Mouse (Mus musculus): ENCODE measurements at regions not wholly inside any gene's neighbourhood (a gene's known extent, or its start where the extent isn't known, plus 50 kb on each side); places are given as distances from the start of the nearest gene placed in this dataset.

- no peak for ATAC-seq (replicated peaks)
Observed at GRCm38 (mm10) chr11:64208306-64208705, 129.0 kb upstream of the Cox10 start.

DNA sequence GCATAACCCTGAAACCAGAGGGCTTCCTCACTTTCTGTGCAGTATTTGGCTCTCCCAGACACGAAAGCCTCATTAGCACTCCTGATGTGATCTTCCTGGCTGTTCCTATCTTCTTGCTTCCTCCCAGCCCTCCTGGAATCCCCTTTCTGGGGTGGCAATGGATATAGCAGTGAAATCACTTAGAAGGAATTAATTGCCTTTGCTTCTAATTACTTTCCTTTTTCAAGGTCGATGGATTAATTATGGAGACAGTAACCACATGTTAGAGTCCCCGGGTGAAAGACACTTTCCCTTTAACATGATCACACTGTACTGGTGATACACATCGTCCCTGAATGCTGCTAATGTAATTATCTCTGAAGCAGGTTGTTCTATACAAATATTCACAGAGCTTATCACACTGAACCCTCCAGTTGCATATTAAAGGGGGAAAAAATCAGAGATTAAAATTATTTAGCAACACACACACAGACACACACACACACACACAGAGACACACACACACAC, 128.1 kb upstream of the Cox10 start:
- no peaks in the 10 kb centered on the region for H3K36me3 ChIP-seq (replicated peaks)
- H3K4me1 ChIP-seq, result no peaks in the 10 kb centered on the region
- no peak overlapping the region for H3K4me3 ChIP-seq
- H3K27me3 ChIP-seq (replicated peaks), result no peaks in the 10 kb centered on the region; the same call in 1 of the 2 replicates
- no peak overlapping the region for H3K4me2 ChIP-seq
- H3K9me3 ChIP-seq, result no peaks in the 10 kb centered on the region
- H3K27ac ChIP-seq, result no peak overlapping the region
- no peak overlapping the region for H3K9ac ChIP-seq
- 51% methylated on average over 4 of the region's 4 CpGs for WGBS
- no peak for ATAC-seq (replicated peaks)

More at GRCm38 (mm10) chr11:64208306-64208705, 129.0 kb upstream of the Cox10 start:
- Histone ChIP-seq H3K4me2 (no peak overlapping the region), H3K4me1 (no peaks in the 10 kb centered on the region), H3K36me3 (replicated peaks) (no peaks in the 10 kb centered on the region), H3K4me3 (no peak overlapping the region), H3K27me3 (replicated peaks) (no peaks in the 10 kb centered on the region; the same call in 1 of the 2 replicates), H3K27ac (no peak overlapping the region), H3K9me3 (no peaks in the 10 kb centered on the region), H3K9ac (no peak overlapping the region)
- 49% methylated on average over 2 of the region's 2 CpGs for WGBS

DNA sequence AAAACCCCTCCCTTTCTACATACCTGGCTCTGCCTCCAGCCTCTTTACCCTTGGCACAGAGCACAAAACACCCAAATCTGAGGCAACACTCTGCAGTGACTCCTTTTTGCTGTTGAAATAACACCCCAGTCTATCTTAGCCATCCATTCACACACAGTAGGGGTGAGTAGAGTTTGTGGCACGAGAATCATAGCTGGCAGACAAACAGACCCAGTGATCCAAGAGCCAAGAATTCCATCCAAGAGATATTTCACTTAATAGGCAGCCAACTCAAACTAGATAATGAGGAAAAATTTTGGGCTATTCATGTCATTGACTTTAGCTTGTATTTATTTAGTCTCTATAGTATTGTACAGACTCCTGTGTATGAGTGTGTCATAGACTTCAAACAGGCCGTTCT, 126.9 kb upstream of the Cox10 start:
- no peak for ATAC-seq (replicated peaks)
- WGBS, result 76% methylated on average over 2 of the region's 2 CpGs
- Histone ChIP-seq H3K9ac (no peak overlapping the region), H3K9me3 (no peaks in the 10 kb centered on the region), H3K27ac (no peak overlapping the region), H3K4me3 (no peak overlapping the region), H3K36me3 (replicated peaks) (no peaks in the 10 kb centered on the region), H3K27me3 (replicated peaks) (no peaks in the 10 kb centered on the region; the same call in 1 of the 2 replicates), H3K4me1 (no peaks in the 10 kb centered on the region), H3K4me2 (no peak overlapping the region)

DNA sequence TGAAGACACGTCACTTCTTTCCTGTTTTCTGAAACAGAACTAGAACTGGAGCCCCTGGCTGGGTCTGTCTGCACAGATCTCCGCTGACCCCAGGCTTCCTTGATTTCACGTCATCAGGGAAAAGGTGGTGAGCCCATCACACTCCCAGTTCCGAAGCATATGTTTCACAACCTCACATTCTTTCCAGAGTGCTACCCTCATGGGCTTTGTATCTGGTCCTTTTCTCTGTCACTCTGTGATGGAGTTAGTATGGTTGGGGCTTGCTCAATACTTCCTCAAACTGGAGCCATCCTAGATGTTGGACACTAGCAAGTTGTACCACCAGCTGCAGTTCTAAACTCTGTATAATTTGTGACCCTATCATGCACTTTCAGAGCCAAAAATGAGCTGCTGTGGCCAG, 125.8 kb upstream of the Cox10 start:
- H3K9me3 ChIP-seq, result no peaks in the 10 kb centered on the region
- ATAC-seq (replicated peaks), result no peak

GRCm38 (mm10) chr11:64204305-64204704, 125.0 kb upstream of the Cox10 start:
- WGBS, result 74% methylated on average over 7 of the region's 7 CpGs
- Histone ChIP-seq H3K4me1 (no peaks in the 10 kb centered on the region), H3K27ac (no peak overlapping the region), H3K27me3 (replicated peaks) (no peaks in the 10 kb centered on the region; the same call in 1 of the 2 replicates), H3K9me3 (no peaks in the 10 kb centered on the region), H3K4me2 (no peak overlapping the region), H3K4me3 (no peak overlapping the region), H3K9ac (no peak overlapping the region), H3K36me3 (replicated peaks) (no peaks in the 10 kb centered on the region)
- ATAC-seq (replicated peaks), result no peak

More for the DNA sequence above, 125.8 kb upstream of the Cox10 start:
- 82% methylated on average over 4 of the region's 4 CpGs for WGBS
- Histone ChIP-seq H3K27me3 (replicated peaks) (no peaks in the 10 kb centered on the region; the same call in 1 of the 2 replicates), H3K27ac (no peak overlapping the region), H3K9ac (no peak overlapping the region), H3K4me2 (no peak overlapping the region), H3K36me3 (replicated peaks) (no peaks in the 10 kb centered on the region), H3K4me1 (no peaks in the 10 kb centered on the region), H3K4me3 (no peak overlapping the region)

DNA sequence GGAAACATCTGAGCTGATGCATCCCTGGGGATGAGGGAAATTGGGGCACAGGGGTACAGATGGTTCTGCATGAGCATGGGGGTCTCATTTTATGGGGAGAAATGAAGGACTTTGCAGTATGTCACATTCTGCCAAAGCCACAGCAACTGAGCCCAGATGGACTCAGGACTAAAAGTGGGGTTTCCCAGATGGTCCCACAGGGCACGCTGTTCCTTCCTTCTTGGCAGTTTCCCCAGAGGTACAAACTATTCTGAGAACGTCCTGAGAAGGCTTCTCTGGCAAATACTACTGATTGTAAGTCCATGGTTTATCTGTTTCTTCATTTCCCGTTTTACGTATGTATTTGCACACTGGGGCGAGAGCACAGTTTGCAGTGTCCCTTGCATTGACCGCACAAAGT, 121.6 kb upstream of the Cox10 start:
- Histone ChIP-seq H3K9ac (no peak overlapping the region), H3K27ac (no peak overlapping the region), H3K4me3 (no peak overlapping the region), H3K27me3 (replicated peaks) (no peaks in the 10 kb centered on the region), H3K4me2 (no peak overlapping the region), H3K9me3 (no peaks in the 10 kb centered on the region), H3K4me1 (no peaks in the 10 kb centered on the region), H3K36me3 (replicated peaks) (no peaks in the 10 kb centered on the region)
- ATAC-seq (replicated peaks), result no peak
- 89% methylated on average over 6 of the region's 6 CpGs for WGBS

DNA sequence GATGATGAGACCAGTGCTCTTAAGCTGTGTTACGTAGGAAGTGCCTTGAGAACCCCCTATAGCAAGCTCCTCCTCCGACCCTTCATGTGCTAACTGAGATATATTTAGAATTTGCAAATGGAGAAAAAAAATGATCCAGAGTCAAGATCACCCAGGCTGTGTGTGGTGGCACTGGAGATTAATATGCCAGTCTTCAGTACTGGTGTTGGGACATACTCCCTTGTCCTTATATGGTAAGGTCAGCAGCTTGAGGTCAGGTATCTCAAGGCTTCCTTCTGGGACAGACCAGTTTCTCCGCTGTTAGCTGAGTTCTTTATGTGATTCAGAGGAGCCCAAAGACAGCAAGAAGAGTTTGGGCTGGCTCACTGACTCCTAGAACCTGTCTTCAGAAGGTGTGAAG, 116.0 kb upstream of the Cox10 start:
- Histone ChIP-seq H3K27me3 (replicated peaks) (no peaks in the 10 kb centered on the region), H3K4me1 (0 out of 2 replicates have a peak, but pooled peaks cover 8% of the 10 kb centered on the region), H3K9ac (no peak overlapping the region), H3K9me3 (no peaks in the 10 kb centered on the region), H3K27ac (no peak overlapping the region), H3K4me2 (no peak overlapping the region), H3K36me3 (replicated peaks) (no peaks in the 10 kb centered on the region), H3K4me3 (no peak overlapping the region)
- 95% methylated on average over 3 of the region's 3 CpGs for WGBS
- no peak for ATAC-seq (replicated peaks)

DNA sequence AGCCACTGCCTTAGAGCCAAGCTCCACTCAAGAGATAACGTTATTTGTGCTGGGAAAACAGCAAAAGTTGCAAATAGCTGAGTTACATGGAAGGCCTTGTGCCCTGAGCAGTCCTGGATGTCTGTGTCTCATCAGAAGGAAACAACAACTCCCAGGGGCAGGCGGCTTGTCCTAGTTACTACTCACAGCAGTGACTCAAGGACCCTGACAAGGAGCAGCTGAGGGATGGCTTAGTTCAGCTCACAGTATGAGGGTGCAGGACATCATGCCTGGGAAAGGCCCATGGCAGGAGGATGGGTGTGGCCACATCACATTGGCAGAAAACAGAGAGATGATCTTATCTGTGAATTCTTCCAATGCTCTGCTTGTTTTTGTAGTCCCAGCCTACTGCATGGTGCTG, 109.4 kb upstream of the Cox10 start:
- Histone ChIP-seq H3K4me1 (0 out of 2 replicates have a peak, but pooled peaks cover 8% of the 10 kb centered on the region), H3K9ac (no peak overlapping the region), H3K36me3 (replicated peaks) (no peaks in the 10 kb centered on the region), H3K4me2 (no peak overlapping the region), H3K4me3 (no peak overlapping the region), H3K9me3 (no peaks in the 10 kb centered on the region), H3K27ac (no peak overlapping the region), H3K27me3 (replicated peaks) (no peaks in the 10 kb centered on the region)
- ATAC-seq (replicated peaks), result no peak
- WGBS, result 79% methylated on average over 2 of the region's 2 CpGs

DNA sequence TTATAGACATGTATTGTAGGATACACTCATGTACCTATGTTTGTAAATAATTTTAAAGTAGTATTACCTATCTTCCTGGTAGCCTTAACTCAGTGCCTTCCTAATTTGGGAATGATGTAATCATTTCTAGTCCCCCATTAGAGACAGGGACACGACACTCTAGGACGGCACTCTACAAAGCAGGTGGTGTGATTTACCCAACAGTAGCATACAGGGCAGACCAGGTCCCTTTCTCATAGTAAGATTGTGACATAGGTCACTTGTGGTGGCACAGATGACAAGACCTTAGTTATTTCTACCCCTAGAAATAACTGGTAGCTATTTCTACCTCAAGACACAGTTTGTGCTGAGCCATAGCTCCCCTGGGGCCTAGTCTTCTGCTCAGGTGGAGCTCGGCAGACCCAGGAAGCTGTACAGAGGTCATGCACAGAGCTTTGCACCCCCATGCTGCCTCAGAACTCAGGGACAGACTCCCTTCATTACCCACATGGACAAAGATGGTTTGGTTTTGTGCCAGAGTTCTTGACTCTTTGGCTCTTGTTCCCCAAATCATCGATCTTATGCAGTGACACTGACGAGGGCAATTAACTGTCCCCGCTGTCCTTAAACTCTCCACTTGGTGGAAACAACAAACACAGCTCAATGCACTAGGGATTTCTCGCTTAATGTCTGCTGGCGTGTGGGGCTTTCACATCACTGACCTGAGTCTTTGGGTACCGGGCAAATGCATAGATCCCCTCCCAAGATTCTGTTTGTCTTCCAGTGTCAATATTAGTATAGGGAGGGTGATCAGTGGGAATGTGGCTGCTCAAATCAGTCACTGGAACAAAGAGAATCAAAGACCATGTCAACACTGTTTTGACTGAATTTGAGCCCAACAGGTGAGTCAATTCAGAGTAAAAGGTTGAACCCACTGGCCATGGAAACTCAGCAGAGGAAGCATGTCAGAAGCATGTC, 108.5 kb upstream of the Cox10 start:
- Histone ChIP-seq H3K27ac (no peak overlapping the region), H3K36me3 (replicated peaks) (no peaks in the 10 kb centered on the region), H3K4me1 (0 out of 2 replicates have a peak, but pooled peaks cover 8% of the 10 kb centered on the region), H3K4me3 (no peak overlapping the region), H3K9ac (no peak overlapping the region), H3K9me3 (no peaks in the 10 kb centered on the region), H3K27me3 (replicated peaks) (no peaks in the 10 kb centered on the region), H3K4me2 (no peak overlapping the region)
- ATAC-seq (replicated peaks), result no peak
- 85% methylated on average over 9 of the region's 9 CpGs for WGBS

DNA sequence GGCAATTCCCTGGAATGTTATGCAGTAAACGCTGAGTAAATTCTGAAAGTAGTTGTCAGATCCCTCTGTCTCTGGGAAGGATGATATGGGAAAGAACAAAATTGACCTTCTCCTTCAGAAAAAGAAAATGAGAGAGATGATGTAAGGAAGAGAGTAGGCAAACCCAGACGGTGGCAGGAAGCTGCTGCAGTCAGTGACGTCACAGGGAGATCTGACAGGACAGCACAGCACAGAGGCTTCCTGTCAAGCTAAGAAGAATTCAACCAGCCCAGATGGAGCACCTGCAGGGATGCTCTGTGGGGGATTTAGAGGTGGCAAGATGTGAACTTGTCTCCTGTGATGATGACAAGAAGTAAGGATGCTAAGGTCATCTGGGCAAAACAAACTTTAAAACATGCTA, 107.7 kb upstream of the Cox10 start:
- no peak overlapping the region for H3K4me2 ChIP-seq
- no peaks in the 10 kb centered on the region for H3K9me3 ChIP-seq
- H3K36me3 ChIP-seq (replicated peaks), result no peaks in the 10 kb centered on the region
- no peak overlapping the region for H3K4me3 ChIP-seq
- H3K9ac ChIP-seq, result no peak overlapping the region
- ATAC-seq (replicated peaks), result no peak
- 0 out of 2 replicates have a peak, but pooled peaks cover 8% of the 10 kb centered on the region for H3K4me1 ChIP-seq
- H3K27ac ChIP-seq, result no peak overlapping the region
- no peaks in the 10 kb centered on the region for H3K27me3 ChIP-seq (replicated peaks)
- 73% methylated on average over 3 of the region's 3 CpGs for WGBS

- no peak overlapping the region for H3K4me3 ChIP-seq
- WGBS, result 87% methylated on average over 2 of the region's 2 CpGs
- no peaks in the 10 kb centered on the region for H3K36me3 ChIP-seq (replicated peaks)
- 0 out of 2 replicates have a peak, but pooled peaks cover 5% of the 10 kb centered on the region for H3K4me1 ChIP-seq
- no peaks in the 10 kb centered on the region for H3K9me3 ChIP-seq
- no peak overlapping the region for H3K4me2 ChIP-seq
- no peak for ATAC-seq (replicated peaks)
- H3K27ac ChIP-seq, result no peak overlapping the region
- no peaks in the 10 kb centered on the region for H3K27me3 ChIP-seq (replicated peaks)
- H3K9ac ChIP-seq, result no peak overlapping the region
Observed at GRCm38 (mm10) chr11:64186590-64186989, 107.3 kb upstream of the Cox10 start.

DNA sequence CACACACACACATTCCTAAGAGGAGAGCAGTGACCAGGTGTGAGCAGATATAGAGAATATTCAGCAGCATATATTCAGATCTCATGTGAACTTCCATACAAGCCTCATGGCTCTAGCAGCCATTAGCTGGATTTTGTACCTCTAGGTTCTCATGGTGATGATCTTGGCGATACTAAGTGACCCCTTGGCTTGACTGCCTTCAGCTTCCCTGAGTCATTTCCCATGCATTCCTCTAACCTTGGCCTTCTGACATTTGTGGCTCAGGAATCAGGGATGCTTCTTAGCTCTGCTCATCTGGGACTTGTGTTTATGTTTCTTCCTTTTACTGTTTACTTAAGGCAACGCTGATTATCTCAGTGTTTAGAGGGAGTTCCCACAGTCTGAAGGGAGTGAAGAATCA, 100.8 kb upstream of the Cox10 start:
- H3K36me3 ChIP-seq (replicated peaks), result no peaks in the 10 kb centered on the region
- no peak overlapping the region for H3K4me3 ChIP-seq
- no peak overlapping the region for H3K27ac ChIP-seq
- no peaks in the 10 kb centered on the region for H3K9me3 ChIP-seq
- H3K4me1 ChIP-seq, result no peaks in the 10 kb centered on the region
- 79% methylated on average over 2 of the region's 2 CpGs for WGBS
- no peak overlapping the region for H3K9ac ChIP-seq
- no peak for ATAC-seq (replicated peaks)
- no peak overlapping the region for H3K4me2 ChIP-seq
- no peaks in the 10 kb centered on the region for H3K27me3 ChIP-seq (replicated peaks)
